9 mouse cellular contexts compared by ENCODE assay signal in the genomic region with DNA sequence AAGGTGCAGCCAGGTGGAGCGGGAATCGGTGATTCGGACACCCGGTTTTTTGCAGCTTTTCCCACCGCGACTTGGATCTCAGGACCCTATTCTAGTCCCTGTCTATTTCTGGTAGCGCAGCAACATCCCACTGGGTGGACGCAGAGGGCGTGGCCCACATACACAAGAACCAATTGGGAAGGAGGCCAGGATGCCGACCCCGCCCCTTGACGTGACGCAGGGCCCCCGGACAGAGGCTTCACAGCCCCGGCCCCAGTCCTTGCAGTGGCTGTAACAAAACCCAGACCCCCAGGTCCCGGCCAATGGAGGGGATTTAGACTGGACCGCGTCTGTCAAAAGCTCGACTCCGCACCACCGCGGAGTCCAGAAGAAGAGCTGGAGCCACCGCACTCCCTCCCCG. TPM values are rescaled to one million over a fixed set of nuclear protein-coding genes. Genes with fewer than 3 reads are reported as not detected.
DNase-seq lines count a peak whose midpoint lies in the region; ATAC-seq and TF ChIP-seq lines count a peak whose summit lies in the region.
"Had no signal": no experiment of that assay in that cellular context is flagged by ENCODE, and none has a peak within 500 bp of the region (broad histone marks: within the 10 kb centered on the region; RNA-seq: fewer than 3 reads in every experiment).

A gene (plus strand): TSS at position 275 of the 400 bp plus-strand sequence.

- no peak within 1 kb of the TSS for H3K27ac ChIP-seq in kidney, embryonic 15.5 days
- H3K27ac ChIP-seq in kidney, adult 2 months (ENCODE audit: insufficient read depth, low read depth, low read length), result no peak within 1 kb of the TSS
- H3K27ac ChIP-seq in forebrain, embryonic 10.5 days, result no peak within 1 kb of the TSS
- H3K27ac ChIP-seq in midbrain, embryonic 11.5 days (ENCODE audit: low read depth, low read length), result no peak within 1 kb of the TSS

- ATAC-seq in kidney, embryonic 15.5 days (replicated peaks; ENCODE audit: low FRiP score), result 0 out of 2 replicates have a peak, but pooled peaks have one; percentile 60
- ATAC-seq in midbrain, embryonic 11.5 days (ENCODE audit: low FRiP score), result peak; percentile 81
- ATAC-seq in erythroblast, adult 5-6 weeks (replicated peaks; ENCODE audit: low FRiP score, poor library complexity, severe bottlenecking), result no peak

- peak within 1 kb of the TSS; percentile 15 for H3K4me3 ChIP-seq in kidney, embryonic 15.5 days (replicated peaks)
- H3K4me3 ChIP-seq in kidney, adult 2 months (ENCODE audit: insufficient read depth, low read depth, low read length), result no peak within 1 kb of the TSS
- peak within 1 kb of the TSS; percentile 53 for H3K4me3 ChIP-seq in forebrain, embryonic 10.5 days
- peak within 1 kb of the TSS; percentile 15 for H3K4me3 ChIP-seq in midbrain, embryonic 11.5 days (ENCODE audit: low read depth, low read length)
- H3K4me3 ChIP-seq: erythroblast, embryonic 14.5 days had no signal

- H3K4me2 ChIP-seq in kidney, embryonic 15.5 days, result peak within 1 kb of the TSS; percentile 27; the same call in 1 of the 2 replicates
- peak within 1 kb of the TSS; percentile 35 for H3K4me2 ChIP-seq in midbrain, embryonic 11.5 days

- H3K9ac ChIP-seq in kidney, embryonic 15.5 days, result no peak within 1 kb of the TSS
- no peak within 1 kb of the TSS for H3K9ac ChIP-seq in midbrain, embryonic 11.5 days (ENCODE audit: low read length)

- no peaks in the 10 kb centered on the region for H3K9me3 ChIP-seq in kidney, embryonic 15.5 days (replicated peaks)
- no peaks in the 10 kb centered on the region for H3K9me3 ChIP-seq in forebrain, embryonic 10.5 days
- H3K9me3 ChIP-seq in midbrain, embryonic 11.5 days (ENCODE audit: control insufficient read depth, low read length), result no peaks in the 10 kb centered on the region

- H3K4me1 ChIP-seq in kidney, embryonic 15.5 days, result peaks cover 39% of the 10 kb centered on the region
- H3K4me1 ChIP-seq in kidney, adult 2 months (ENCODE audit: control insufficient read depth, insufficient read depth, low read length), result 0 out of 2 replicates have a peak, but pooled peaks cover 7% of the 10 kb centered on the region
- peaks cover 74% of the 10 kb centered on the region for H3K4me1 ChIP-seq in forebrain, embryonic 10.5 days
- peaks cover 30% of the 10 kb centered on the region for H3K4me1 ChIP-seq in midbrain, embryonic 11.5 days (ENCODE audit: control insufficient read depth, insufficient read depth, low read length)

- TF ChIP-seq POLR2A in kidney, adult 2 months (IDR thresholded peaks at IDR 0.05; ENCODE audit: low read depth, low read length), result no peak

- H3K36me3 ChIP-seq in kidney, embryonic 15.5 days, result no peaks in the 10 kb centered on the region
- no peaks in the 10 kb centered on the region for H3K36me3 ChIP-seq in kidney, adult 2 months (ENCODE audit: control insufficient read depth, insufficient read depth, low read length)
- no peaks in the 10 kb centered on the region for H3K36me3 ChIP-seq in forebrain, embryonic 10.5 days (replicated peaks)
- H3K36me3 ChIP-seq in midbrain, embryonic 11.5 days (ENCODE audit: control insufficient read depth, insufficient read depth, low read length), result no peaks in the 10 kb centered on the region

- under 1% methylated on average over 24 of the region's 24 CpGs for WGBS in kidney, embryonic 15.5 days
- 4% methylated on average over 24 of the region's 24 CpGs for WGBS in kidney, adult 2 months
- WGBS in forebrain, embryonic 10.5 days, result under 1% methylated on average over 24 of the region's 24 CpGs
- whole genome bisulfite sequencing in midbrain, embryonic 11.5 days, result under 1% methylated on average over 24 of the region's 24 CpGs

- no peak for DNase-seq in kidney, adult 2 months
- DNase-seq in forebrain, embryonic 10.5 days (ENCODE audit: extremely low spot score, low spot score), result peak; percentile 90
- peak; percentile 44 for DNase-seq in kidney, postnatal 14 days
- no peak for DNase-seq in midbrain, embryonic 11.5 days (ENCODE audit: low spot score, missing footprints)
- no peak for DNase-seq in adrenal gland, postnatal 4 days (ENCODE audit: low spot score in 2 of 2)
- no peak for DNase-seq in frontal cortex, postnatal 10 days (ENCODE audit: low spot score in 2 of 2)

- H3K27me3 ChIP-seq in kidney, embryonic 15.5 days, result peaks cover 98% of the 10 kb centered on the region
- peaks cover 22% of the 10 kb centered on the region for H3K27me3 ChIP-seq in kidney, adult 2 months (replicated peaks; ENCODE audit: control insufficient read depth, insufficient read depth, low read length)
- peaks cover 100% of the 10 kb centered on the region for H3K27me3 ChIP-seq in forebrain, embryonic 10.5 days (ENCODE audit: poor library complexity, severe bottlenecking)
- H3K27me3 ChIP-seq in midbrain, embryonic 11.5 days (ENCODE audit: control insufficient read depth, insufficient read depth, low read length), result peaks cover 88% of the 10 kb centered on the region

- TF ChIP-seq CTCF in kidney, adult 2 months (conservative IDR thresholded peaks at IDR 0.05; ENCODE audit: insufficient read depth, insufficient read length, low read depth, low read length), result no peak

RNA-seq across cellular contexts. Expression of the gene that starts here (rescaled TPM):
- 0.26 and 0.48 TPM in 2 replicates for polyA plus RNA-seq in kidney, embryonic 15.5 days (2015; fragmentation: Nextera tagmentation; extraction: Ambion mirVana)
- polyA plus RNA-seq in kidney, adult 2 months (2012; rRNA removed), result not detected in 2 replicates
- polyA plus RNA-seq in forebrain, embryonic 10.5 days (2016; fragmentation: Nextera tagmentation; extraction: Ambion mirVana), result 2.4 TPM in 2 replicates
- polyA plus RNA-seq in midbrain, embryonic 11.5 days (2014; fragmentation: Nextera tagmentation; extraction: Ambion mirVana), result 0.60 and 0.77 TPM in 2 replicates
- total RNA-seq in erythroblast, adult 5-6 weeks (2015; ENCODE audit: low replicate concordance), result 1.7 TPM in 1 of 2 replicates, not detected in the other
- not detected in 2 replicates for total RNA-seq in erythroblast, adult 5-6 weeks (2017; ENCODE audit: low replicate concordance)
- under 1 TPM in 1 of 2 experiments, not detected in 1; 0.28 TPM for total RNA-seq in adrenal gland, postnatal 4 days (2021)
- polyA plus RNA-seq: erythroblast, embryonic 14.5 days had no signal

Comparison
In these comparisons a context has a peak if more than half of its experiments do, and no peak if none do; other contexts are left out.
1. DNase-seq: peak in forebrain, embryonic 10.5 days (single experiment) and kidney, postnatal 14 days (single experiment); none in kidney, adult 2 months (single experiment), midbrain, embryonic 11.5 days (single experiment), adrenal gland, postnatal 4 days (0 of 2) and frontal cortex, postnatal 10 days (0 of 2).
2. Peak in ATAC-seq, H3K4me3 ChIP-seq and H3K4me2 ChIP-seq in kidney, embryonic 15.5 days; RNA of the gene not detected or under 1 TPM.
3. Peak in ATAC-seq, H3K4me3 ChIP-seq and H3K4me2 ChIP-seq in midbrain, embryonic 11.5 days; RNA of the gene not detected or under 1 TPM.